Mouse (Mus musculus) yolk sac, embryonic 10.5 days (tissue): ENCODE measurements around the gene Wdr90.
A peak's percentile ranks its signal among the peaks of the same experiment; 100 is the strongest.

Source experiments
- DNase-seq: peaks from one replicate; pipeline ENCODE4 v3.0.0-alpha.2; 2017; ENCODE audit warnings: low spot score

Wdr90 gene

DNA sequence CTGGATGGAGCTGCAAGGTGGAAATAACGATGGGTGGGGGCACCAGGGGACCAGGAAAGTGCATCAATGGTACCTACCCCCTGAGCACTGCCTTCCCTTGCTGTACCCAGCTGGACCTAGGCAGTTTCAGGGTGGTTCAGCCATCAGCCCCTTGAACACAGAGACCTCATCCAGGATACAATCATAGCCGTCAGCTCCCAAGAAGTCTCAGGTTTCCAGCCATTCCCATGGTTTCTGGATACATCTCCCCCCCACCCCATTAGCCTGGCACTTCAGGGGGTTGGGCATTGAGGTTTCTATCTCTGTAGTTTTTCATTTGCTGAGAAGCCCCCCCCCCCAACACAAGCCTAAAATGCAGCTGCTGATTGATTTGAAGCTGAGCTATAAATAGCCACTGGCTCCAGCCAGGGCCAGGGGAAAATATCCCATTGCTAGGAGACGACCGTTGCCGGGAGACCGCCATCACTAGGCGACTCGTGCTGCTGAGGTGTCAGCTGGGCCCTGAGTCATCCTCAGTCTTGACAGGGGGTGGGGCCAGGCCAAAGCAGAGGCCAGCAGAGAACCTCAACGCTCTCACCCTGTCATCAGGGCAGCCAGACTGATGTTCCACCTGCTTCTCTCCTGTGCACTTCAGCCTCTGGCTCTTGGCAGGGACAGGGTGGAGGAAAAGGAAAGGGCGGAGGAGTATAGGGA, 58.3 kb downstream of the Wdr90 start:
- DNase-seq = no peak

- DNase-seq = peak; percentile 52
These were observed 60.3 kb downstream of the Wdr90 start for GRCm38 (mm10) chr17:25801029-25801428.

GRCm38 (mm10) chr17:25796951-25797369, 64.3 kb downstream of the Wdr90 start, which contains the start of gene Metrn:
TSS of gene Metrn (minus strand) at chr17:25797136.
- DNase-seq = peak; percentile 87

DNA sequence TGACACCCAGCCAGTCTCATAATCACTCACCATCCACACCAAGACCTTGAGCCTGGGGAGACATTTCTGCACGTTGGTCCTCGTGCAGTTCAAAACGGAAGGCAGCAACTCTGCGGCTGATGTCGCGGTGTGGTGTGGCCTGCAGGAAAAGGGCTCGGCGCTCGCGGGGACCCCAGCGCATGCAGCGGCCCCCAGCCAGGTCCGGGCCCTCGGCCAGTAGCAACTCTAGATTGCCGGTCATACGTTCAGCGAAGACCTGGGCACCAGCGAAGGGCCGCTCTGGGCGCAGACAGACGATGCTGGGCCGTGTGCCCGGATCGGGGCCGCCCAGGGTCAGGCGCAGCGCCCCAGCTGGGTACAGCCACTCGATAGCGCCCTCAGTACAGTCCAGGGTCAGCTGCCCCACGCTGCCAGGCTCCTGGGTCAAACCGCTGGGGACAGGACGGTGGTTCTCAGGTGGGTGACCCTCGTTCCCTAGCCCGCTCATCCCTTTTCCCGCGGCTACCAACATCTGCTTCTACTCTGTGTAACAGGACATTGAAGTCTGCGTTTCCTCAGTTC, 65.0 kb downstream of the Wdr90 start:
- DNase-seq = no peak

- DNase-seq = peak; percentile 69
These were observed 65.7 kb downstream of the Wdr90 start, which contains the start of gene AC134908.4 for GRCm38 (mm10) chr17:25795609-25796092. TSS of gene AC134908.4 (minus strand) at chr17:25795659.

GRCm38 (mm10) chr17:25794998-25795397, 66.3 kb downstream of the Wdr90 start:
- no peak for DNase-seq
